Mouse (Mus musculus): ENCODE measurements around the gene Neurl2.
"Not testable (repeated sequence)": the region's sequence is repeated elsewhere in the genome, so short reads cannot be mapped to it uniquely, and the experiment has no call there.

Gene Neurl2

GRCm38 (mm10) chr2:164815821-164816220 is 17.4 kb downstream of the Neurl2 start:
- DNase-seq: no peak

- DNase-seq: no peak
Observed at GRCm38 (mm10) chr2:164815348-164815747, 17.9 kb downstream of the Neurl2 start.

GRCm38 (mm10) chr2:164813557-164813956 is 19.7 kb downstream of the Neurl2 start:
- no peak for DNase-seq

- no peak for DNase-seq
Observed at GRCm38 (mm10) chr2:164806614-164807013, 26.6 kb downstream of the Neurl2 start.

DNA sequence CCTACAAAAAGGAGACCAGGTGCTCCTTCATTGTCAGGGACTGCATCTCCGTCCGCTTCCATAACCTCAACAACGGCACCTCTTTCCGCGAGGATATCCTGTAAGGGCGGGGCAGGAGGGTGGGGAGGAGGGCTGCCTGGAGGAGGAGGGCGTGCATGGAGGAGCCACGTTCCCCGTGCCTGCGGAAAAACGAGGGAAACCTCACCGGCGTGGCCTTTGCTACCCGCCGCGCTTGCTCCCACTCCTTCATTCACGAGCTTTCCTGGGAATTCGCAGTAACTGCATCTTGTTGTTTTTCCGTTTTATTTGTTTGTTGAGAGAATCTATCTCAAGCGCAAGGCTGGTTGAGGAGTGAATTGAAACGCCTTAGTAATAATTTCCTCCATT is 27.9 kb downstream of the Neurl2 start:
- no peak for DNase-seq

DNA sequence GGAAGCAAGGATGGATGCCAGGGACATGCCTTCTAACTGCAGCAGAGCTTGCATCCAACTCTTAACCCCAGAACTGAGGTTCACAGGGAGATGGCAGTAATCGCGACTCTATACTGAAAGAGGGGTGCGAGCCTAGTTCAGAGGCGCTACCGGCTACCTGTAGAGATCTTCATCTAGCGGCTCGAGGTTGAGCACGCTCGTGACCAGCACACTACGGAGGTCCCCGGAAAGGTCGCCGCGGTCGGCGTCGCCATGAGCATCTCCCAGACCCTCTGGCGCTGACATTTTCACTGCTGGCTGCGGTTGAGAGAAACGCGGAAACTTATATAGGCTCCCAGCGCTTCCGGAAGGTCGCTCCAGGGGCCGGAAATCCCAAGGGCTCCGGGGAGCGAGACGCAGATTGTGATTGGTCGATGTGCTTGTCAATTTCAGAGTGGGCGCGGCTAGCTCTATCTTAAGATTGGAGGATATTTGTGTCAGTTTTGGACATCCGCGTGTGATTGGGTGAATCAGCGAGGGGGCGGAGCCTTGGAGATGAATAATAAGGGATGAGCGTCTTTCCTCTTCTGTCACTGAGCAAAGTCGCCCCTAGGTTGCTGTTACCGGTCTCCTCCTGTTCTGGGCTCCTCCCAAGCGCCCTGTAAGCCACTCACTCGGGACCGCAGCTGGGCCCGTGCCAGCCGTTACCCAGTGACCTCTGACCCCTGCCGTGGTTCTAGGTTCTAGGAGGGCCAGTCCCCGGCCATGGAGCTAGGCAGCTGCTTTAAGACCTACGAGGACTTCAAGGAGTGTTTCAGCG is 28.5 kb downstream of the Neurl2 start, which contains the start of the genes Acot8 and Zswim3:
Acot8 (minus strand) TSS at position 350 of the 799 bp plus-strand sequence.
Zswim3 (plus strand) TSS at position 566 of the 799 bp plus-strand sequence.
- peak; percentile 99 for DNase-seq

GRCm38 (mm10) chr2:164803921-164804313 is 29.3 kb downstream of the Neurl2 start:
- DNase-seq: no peak

DNA sequence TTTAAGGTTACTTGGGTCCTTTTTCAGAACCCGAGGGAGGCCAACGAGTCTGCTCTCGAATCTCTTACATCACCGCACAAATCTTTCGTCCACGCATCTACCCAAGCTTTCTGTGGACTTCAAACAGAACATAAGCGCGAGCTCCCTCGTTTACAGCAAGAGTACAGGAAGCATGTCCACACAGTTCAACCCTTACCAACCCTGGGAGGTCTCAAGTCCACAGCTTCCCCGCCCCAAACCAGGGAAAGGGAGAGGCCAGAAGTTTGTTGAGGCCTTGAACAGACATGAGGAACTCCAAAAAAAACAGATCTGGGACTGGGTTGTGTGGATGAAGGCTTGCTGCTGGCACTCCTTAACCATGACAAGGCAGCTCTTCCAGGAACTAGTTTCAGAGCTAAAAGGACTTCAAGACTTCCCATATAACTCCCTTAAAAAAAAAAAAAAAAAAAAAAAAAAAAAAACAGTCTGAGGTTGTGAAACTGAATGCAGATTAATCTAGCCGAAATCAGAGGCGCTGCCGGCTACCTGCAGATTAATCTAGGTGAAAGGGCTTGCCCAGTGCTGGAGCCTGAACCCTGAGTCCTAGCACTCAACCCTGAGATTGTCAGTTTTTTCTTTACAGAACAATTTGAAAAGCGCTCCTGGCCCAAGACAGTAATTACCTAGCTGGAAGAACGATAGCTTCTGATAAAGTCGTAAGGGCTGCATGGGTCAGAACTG is 29.9 kb downstream of the Neurl2 start:
- DNase-seq: no peak

GRCm38 (mm10) chr2:164800252-164801004 is 32.8 kb downstream of the Neurl2 start:
- no peak for DNase-seq

- DNase-seq: not testable (repeated sequence)
Observed at GRCm38 (mm10) chr2:164798554-164798953, 34.7 kb downstream of the Neurl2 start.

DNA sequence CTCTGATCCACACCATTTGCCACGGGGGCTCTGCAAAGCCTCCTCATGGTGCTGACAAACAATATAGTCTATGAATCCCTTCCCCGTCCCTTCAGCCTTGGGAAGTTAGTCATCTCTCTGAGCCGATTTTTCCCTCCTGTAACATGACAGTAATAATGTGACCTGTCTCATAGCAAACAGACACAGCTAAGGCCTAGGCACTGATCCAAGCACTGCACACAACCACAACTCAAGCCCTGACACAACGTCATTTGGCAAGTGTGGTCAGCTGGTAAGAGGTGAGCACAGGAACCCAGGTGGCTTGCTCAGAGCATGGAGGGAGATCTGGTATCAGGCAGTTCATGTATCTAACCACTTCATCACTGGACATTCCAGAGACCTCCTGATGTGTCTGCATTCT is 37.4 kb downstream of the Neurl2 start:
- no peak for DNase-seq

- DNase-seq: peak; percentile 83
Observed at GRCm38 (mm10) chr2:164794293-164794692, 39.0 kb downstream of the Neurl2 start.

- no peak for DNase-seq
Observed at GRCm38 (mm10) chr2:164793772-164794171, 39.5 kb downstream of the Neurl2 start.

- DNase-seq: peak; percentile 74
Observed at GRCm38 (mm10) chr2:164793236-164793635, 40.0 kb downstream of the Neurl2 start.

DNA sequence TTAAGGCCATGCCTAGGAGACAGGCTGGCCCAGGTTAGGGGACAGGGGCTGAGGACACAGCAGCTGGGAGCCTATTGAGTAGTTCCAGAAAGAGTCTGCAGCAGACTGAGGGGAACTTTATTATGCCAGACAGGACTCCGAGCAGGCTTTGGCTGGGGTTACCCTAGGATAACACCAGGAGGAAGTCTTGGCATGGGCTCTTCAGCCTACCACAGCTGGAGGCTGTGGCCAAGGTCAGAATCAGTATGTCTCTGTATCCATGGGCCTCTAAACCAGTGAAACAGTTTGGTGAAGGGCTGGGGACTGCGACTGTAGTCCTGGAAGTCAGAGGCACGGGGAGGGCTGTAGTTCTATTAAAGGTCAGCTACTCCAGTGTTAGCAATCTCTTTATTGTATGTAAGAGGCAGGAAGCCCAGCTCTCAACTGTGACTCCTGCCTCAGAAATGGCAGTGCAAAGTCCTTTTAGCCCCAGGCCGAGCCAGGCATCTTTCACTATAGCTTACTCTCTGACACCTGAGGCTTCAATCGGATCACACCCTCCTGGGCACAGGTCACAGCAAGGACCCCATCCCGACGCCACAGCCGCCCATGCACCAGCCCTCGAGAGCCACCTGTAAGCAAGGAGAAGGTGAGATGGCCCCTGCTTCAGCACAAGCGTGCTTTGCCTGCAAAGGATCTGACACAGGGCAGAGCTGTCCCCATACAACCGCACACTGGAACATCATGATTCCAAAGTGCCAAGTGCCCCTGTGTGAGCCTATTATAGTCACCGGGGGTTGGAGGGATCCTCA is 40.7 kb downstream of the Neurl2 start:
- DNase-seq: no peak

DNA sequence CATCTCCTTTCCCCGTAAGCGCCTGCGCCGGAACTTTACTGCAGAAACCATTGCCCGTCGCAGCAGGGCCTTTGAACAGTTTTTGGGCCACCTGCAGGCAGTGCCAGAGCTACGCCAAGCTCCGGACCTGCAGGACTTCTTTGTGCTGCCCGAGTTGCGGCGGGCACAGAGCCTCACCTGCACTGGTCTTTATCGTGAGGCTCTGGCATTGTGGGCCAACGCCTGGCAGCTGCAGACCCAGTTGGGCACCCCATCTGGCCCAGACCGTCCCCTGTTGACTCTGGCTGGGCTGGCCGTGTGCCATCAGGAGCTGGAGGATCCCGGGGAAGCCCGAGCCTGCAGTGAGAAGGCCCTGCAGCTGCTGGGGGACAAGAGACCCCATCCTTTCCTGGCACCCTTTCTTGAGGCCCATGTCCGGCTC is 41.4 kb downstream of the Neurl2 start:
- DNase-seq: peak; percentile 57

DNA sequence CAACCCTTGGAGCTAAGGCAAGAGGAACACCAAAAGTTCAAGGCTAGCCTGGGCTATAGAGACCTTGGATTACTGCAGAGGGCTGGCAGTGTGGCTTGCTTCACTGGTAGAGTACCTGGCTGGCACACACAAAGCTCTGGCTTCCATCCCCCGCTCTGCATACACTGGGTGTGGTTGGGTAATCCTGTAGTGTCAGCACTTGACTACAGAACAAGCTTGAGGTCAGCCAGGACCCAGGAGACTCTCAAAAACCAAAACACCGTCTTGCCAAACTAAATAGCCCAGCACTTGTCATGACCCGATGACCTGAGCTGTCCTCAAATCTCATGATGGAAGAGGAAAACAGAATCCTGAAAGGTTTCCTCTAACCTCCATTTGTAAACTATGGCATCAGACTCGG is 42.8 kb downstream of the Neurl2 start:
- no peak for DNase-seq

DNA sequence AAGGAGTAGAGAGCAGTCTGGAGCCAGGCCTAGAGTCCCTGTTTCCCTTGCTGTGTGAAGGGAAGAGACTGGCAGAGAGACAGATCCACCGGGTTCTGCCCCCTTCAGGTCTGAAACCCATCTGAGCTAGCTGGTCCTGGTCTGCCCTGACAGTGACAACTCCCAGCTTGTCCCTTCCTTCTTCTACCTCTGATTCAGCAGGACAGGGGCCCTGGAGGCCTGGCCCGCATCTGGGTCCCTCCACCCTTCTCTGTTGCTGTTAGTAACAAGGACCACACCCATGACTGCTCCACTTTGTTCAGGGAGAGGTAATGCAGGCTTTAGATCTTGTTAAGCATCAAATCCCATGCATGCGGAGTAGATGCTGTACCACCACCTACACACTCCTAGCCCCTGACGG is 44.8 kb downstream of the Neurl2 start:
- no peak for DNase-seq

- no peak for DNase-seq
Observed at GRCm38 (mm10) chr2:164787779-164788178, 45.5 kb downstream of the Neurl2 start.

- no peak for DNase-seq
Observed at GRCm38 (mm10) chr2:164787032-164787431, 46.2 kb downstream of the Neurl2 start.

DNA sequence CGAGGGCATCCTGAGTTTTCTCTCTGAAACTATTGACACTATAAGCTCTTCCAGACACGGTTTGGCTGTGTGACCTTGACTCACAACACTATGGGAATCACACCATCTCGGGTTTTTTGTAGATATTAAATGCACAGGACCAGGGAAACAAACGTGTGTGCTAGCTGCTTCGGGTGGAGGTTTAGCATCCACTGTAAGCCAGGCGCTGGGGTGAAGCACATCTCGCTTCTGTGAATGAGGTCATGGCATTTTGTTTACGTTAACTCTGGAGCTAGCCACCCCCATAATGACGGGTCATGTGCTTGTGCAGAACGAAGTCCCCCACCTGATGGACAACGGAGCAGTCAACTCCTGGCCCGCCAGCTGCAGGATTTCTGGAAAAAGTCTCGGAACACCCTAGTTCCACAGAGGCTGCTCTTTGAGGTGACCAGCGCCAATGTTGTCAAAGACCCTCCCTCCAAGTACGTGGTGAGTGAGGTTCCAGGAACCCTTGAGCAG is 46.8 kb downstream of the Neurl2 start:
- DNase-seq: peak; percentile 47
